Mouse (Mus musculus): ENCODE measurements around the gene Tshz3. TPM values are rescaled to one million over a fixed set of nuclear protein-coding genes. Genes with fewer than 3 reads are reported as not detected.
A peak's percentile ranks its signal among the peaks of the same experiment; 100 is the strongest.

The Tshz3 gene
- polyA plus RNA-seq, 1 experiment from 2014 or later: 2.2 TPM

GRCm38 (mm10) chr7:36694642-36695191, 3.2 kb upstream of the Tshz3 start:
- no peak for TF ChIP-seq CTCF (IDR thresholded peaks at IDR 0.05; ENCODE audit: low read depth)
- H3K27ac ChIP-seq (ENCODE audit: low read depth, low read length): no peak overlapping the region
- H3K4me2 ChIP-seq (replicated peaks; ENCODE audit: low read depth): peak overlapping the region; percentile 96
- WGBS: 29% methylated on average over 7 of the region's 7 CpGs
- H3K27me3 ChIP-seq (replicated peaks; ENCODE audit: control insufficient read depth, insufficient read depth, low read length): peaks cover 72% of the 10 kb centered on the region
- no peaks in the 10 kb centered on the region for H3K36me3 ChIP-seq (ENCODE audit: control insufficient read depth, insufficient read depth)
- no peaks in the 10 kb centered on the region for H3K9me3 ChIP-seq (ENCODE audit: control insufficient read depth)
- no peak for ATAC-seq
- H3K9ac ChIP-seq (ENCODE audit: low read depth, low read length): no peak overlapping the region
- no peaks in the 10 kb centered on the region for H3K4me1 ChIP-seq (replicated peaks; ENCODE audit: control insufficient read depth, insufficient read depth, low read length)
- peak overlapping the region; percentile 64 for H3K4me3 ChIP-seq (ENCODE audit: low read depth, low read length)

GRCm38 (mm10) chr7:36695276-36695675, 2.6 kb upstream of the Tshz3 start:
- Histone ChIP-seq H3K4me2 (replicated peaks; ENCODE audit: low read depth) (peak overlapping the region; percentile 96), H3K36me3 (ENCODE audit: control insufficient read depth, insufficient read depth) (no peaks in the 10 kb centered on the region), H3K4me1 (replicated peaks; ENCODE audit: control insufficient read depth, insufficient read depth, low read length) (no peaks in the 10 kb centered on the region), H3K9ac (ENCODE audit: low read depth, low read length) (peak overlapping the region; percentile 58; the same call in 1 of the 2 replicates), H3K4me3 (ENCODE audit: low read depth, low read length) (peak overlapping the region; percentile 64), H3K27me3 (replicated peaks; ENCODE audit: control insufficient read depth, insufficient read depth, low read length) (peaks cover 72% of the 10 kb centered on the region), H3K9me3 (ENCODE audit: control insufficient read depth) (no peaks in the 10 kb centered on the region), H3K27ac (ENCODE audit: low read depth, low read length) (no peak overlapping the region)
- TF ChIP-seq CTCF (IDR thresholded peaks at IDR 0.05; ENCODE audit: low read depth): no peak
- ATAC-seq: no peak
- WGBS: 5% methylated on average over 25 of the region's 25 CpGs

- peak overlapping the region; percentile 41; the same call in 1 of the 2 replicates for H3K27ac ChIP-seq (ENCODE audit: low read depth, low read length)
- H3K36me3 ChIP-seq (ENCODE audit: control insufficient read depth, insufficient read depth): no peaks in the 10 kb centered on the region
- H3K9ac ChIP-seq (ENCODE audit: low read depth, low read length): peak overlapping the region; percentile 58
- H3K9me3 ChIP-seq (ENCODE audit: control insufficient read depth): no peaks in the 10 kb centered on the region
- no peaks in the 10 kb centered on the region for H3K4me1 ChIP-seq (replicated peaks; ENCODE audit: control insufficient read depth, insufficient read depth, low read length)
- peaks cover 67% of the 10 kb centered on the region for H3K27me3 ChIP-seq (replicated peaks; ENCODE audit: control insufficient read depth, insufficient read depth, low read length)
- no peak for TF ChIP-seq CTCF (IDR thresholded peaks at IDR 0.05; ENCODE audit: low read depth)
- no peak for ATAC-seq
- peak overlapping the region; percentile 96 for H3K4me2 ChIP-seq (replicated peaks; ENCODE audit: low read depth)
- whole genome bisulfite sequencing: under 1% methylated on average over 42 of the region's 42 CpGs
- H3K4me3 ChIP-seq (ENCODE audit: low read depth, low read length): peak overlapping the region; percentile 64
Observed at GRCm38 (mm10) chr7:36695791-36696241, 2.1 kb upstream of the Tshz3 start.

GRCm38 (mm10) chr7:36696406-36697117, 1.4 kb upstream of the Tshz3 start:
- no peak for TF ChIP-seq CTCF (IDR thresholded peaks at IDR 0.05; ENCODE audit: low read depth)
- Histone ChIP-seq H3K4me2 (replicated peaks; ENCODE audit: low read depth) (peak overlapping the region; percentile 96), H3K9ac (ENCODE audit: low read depth, low read length) (peak overlapping the region; percentile 58), H3K4me3 (ENCODE audit: low read depth, low read length) (peak overlapping the region; percentile 64), H3K27me3 (replicated peaks; ENCODE audit: control insufficient read depth, insufficient read depth, low read length) (peaks cover 61% of the 10 kb centered on the region), H3K36me3 (ENCODE audit: control insufficient read depth, insufficient read depth) (no peaks in the 10 kb centered on the region), H3K27ac (ENCODE audit: low read depth, low read length) (peak overlapping the region; percentile 76), H3K9me3 (ENCODE audit: control insufficient read depth) (no peaks in the 10 kb centered on the region), H3K4me1 (replicated peaks; ENCODE audit: control insufficient read depth, insufficient read depth, low read length) (no peaks in the 10 kb centered on the region)
- WGBS: under 1% methylated on average over 59 of the region's 62 CpGs
- ATAC-seq: peak; percentile 27; the same call in 1 of the 2 replicates

GRCm38 (mm10) chr7:36697118-36697855, 631 bp upstream of the Tshz3 start:
- TF ChIP-seq CTCF (IDR thresholded peaks at IDR 0.05; ENCODE audit: low read depth): no peak
- peak overlapping the region; percentile 64 for H3K4me3 ChIP-seq (ENCODE audit: low read depth, low read length)
- H3K4me1 ChIP-seq (replicated peaks; ENCODE audit: control insufficient read depth, insufficient read depth, low read length): no peaks in the 10 kb centered on the region
- peak; percentile 63 for ATAC-seq
- H3K9ac ChIP-seq (ENCODE audit: low read depth, low read length): peak overlapping the region; percentile 58
- WGBS: 1% methylated on average over 28 of the region's 62 CpGs
- H3K27ac ChIP-seq (ENCODE audit: low read depth, low read length): peak overlapping the region; percentile 76
- no peaks in the 10 kb centered on the region for H3K9me3 ChIP-seq (ENCODE audit: control insufficient read depth)
- H3K36me3 ChIP-seq (ENCODE audit: control insufficient read depth, insufficient read depth): no peaks in the 10 kb centered on the region
- H3K4me2 ChIP-seq (replicated peaks; ENCODE audit: low read depth): peak overlapping the region; percentile 96
- H3K27me3 ChIP-seq (replicated peaks; ENCODE audit: control insufficient read depth, insufficient read depth, low read length): peaks cover 58% of the 10 kb centered on the region

GRCm38 (mm10) chr7:36698589-36698946, 650 bp downstream of the Tshz3 start:
- H3K36me3 ChIP-seq (ENCODE audit: control insufficient read depth, insufficient read depth): no peaks in the 10 kb centered on the region
- under 1% methylated on average over 16 of the region's 16 CpGs for WGBS
- ATAC-seq: 0 out of 2 replicates have a peak, but pooled peaks have one; percentile 11
- peak overlapping the region; percentile 76; the same call in 1 of the 2 replicates for H3K27ac ChIP-seq (ENCODE audit: low read depth, low read length)
- no peaks in the 10 kb centered on the region for H3K4me1 ChIP-seq (replicated peaks; ENCODE audit: control insufficient read depth, insufficient read depth, low read length)
- TF ChIP-seq CTCF (IDR thresholded peaks at IDR 0.05; ENCODE audit: low read depth): no peak
- peak overlapping the region; percentile 64 for H3K4me3 ChIP-seq (ENCODE audit: low read depth, low read length)
- H3K9ac ChIP-seq (ENCODE audit: low read depth, low read length): peak overlapping the region; percentile 58
- H3K9me3 ChIP-seq (ENCODE audit: control insufficient read depth): no peaks in the 10 kb centered on the region
- peak overlapping the region; percentile 96 for H3K4me2 ChIP-seq (replicated peaks; ENCODE audit: low read depth)
- H3K27me3 ChIP-seq (replicated peaks; ENCODE audit: control insufficient read depth, insufficient read depth, low read length): peaks cover 49% of the 10 kb centered on the region

All from intestine, postnatal 0 days (tissue).